Mouse (Mus musculus) G1E (cell line): ENCODE results near the gene Pax4.

Experiments used
- CTCF ChIP-seq: IDR thresholded peaks from 2 replicates; pipeline ENCODE4 v1.5.1; 2012; ENCODE audit warnings: low read depth, low read length, inconsistent platforms, mixed read lengths
- GATA1 ChIP-seq: IDR thresholded peaks from 2 replicates; pipeline ENCODE4 v1.6.1; 2012; ENCODE audit warnings: borderline replicate concordance, low read length, inconsistent platforms, mixed read lengths
- TAL1 ChIP-seq: conservative IDR thresholded peaks from 2 replicates; pipeline ENCODE4 v1.6.1; 2012; ENCODE audit warnings: low read depth, low read length, inconsistent platforms, mixed read lengths

GRCm38 (mm10) chr6:28427096-28427839, 21.9 kb downstream of the Pax4 start, which contains the start of gene Fscn3:
- no peak for TF ChIP-seq CTCF
- TF ChIP-seq GATA1: no peak
- no peak for TF ChIP-seq TAL1
